Mouse (Mus musculus) forebrain, embryonic 13.5 days (tissue): ENCODE measurements around the gene Frmd5. TPM values are rescaled to one million over a fixed set of nuclear protein-coding genes. Genes with fewer than 3 reads are reported as not detected.
"Not testable (repeated sequence)": the region's sequence is repeated elsewhere in the genome, so short reads cannot be mapped to it uniquely, and the experiment has no call there.

Experiments
- ATAC-seq: fragments of 200-750 bp; cut with Nextera tagmentation; 2 replicates; pipeline ENCODE4 v1.8.0; 2017
- H3K27ac ChIP-seq: fragments of 300-500 bp; sonication (generic); 2 replicates; pipeline ENCODE4 v1.5.1; 2015; ENCODE audit warnings: inconsistent platforms, mild to moderate bottlenecking, moderate library complexity
- H3K27me3 ChIP-seq: fragments of 300-500 bp; sonication (generic); 2 replicates; pipeline ENCODE4 v1.6.1; 2015; ENCODE audit warnings: mild to moderate bottlenecking, inconsistent platforms
- H3K36me3 ChIP-seq: fragments of 300-500 bp; sonication (generic); 2 replicates; pipeline ENCODE4 v1.6.1; 2015; ENCODE audit warnings: mild to moderate bottlenecking, inconsistent platforms; ENCODE audit not compliant: poor library complexity, severe bottlenecking
- H3K4me1 ChIP-seq: fragments of 300-500 bp; sonication (generic); 2 replicates; pipeline ENCODE4 v1.6.1; 2015; ENCODE audit warnings: inconsistent platforms
- H3K4me2 ChIP-seq: fragments of 300-500 bp; sonication (generic); 2 replicates; pipeline ENCODE4 v1.6.1; 2015; ENCODE audit warnings: inconsistent platforms, mild to moderate bottlenecking, moderate library complexity
- H3K4me3 ChIP-seq: fragments of 300-500 bp; sonication (generic); 2 replicates; pipeline ENCODE4 v1.5.1; 2015; ENCODE audit warnings: mild to moderate bottlenecking, inconsistent platforms
- H3K9ac ChIP-seq: fragments of 300-500 bp; sonication (generic); 2 replicates; pipeline ENCODE4 v1.6.1; 2015; ENCODE audit warnings: mild to moderate bottlenecking, inconsistent platforms
- H3K9me3 ChIP-seq: fragments of 300-500 bp; sonication (generic); replicated peaks from 2 replicates; pipeline ENCODE4 v1.6.1; 2016; ENCODE audit warnings: inconsistent platforms
- WGBS: fragments of 180-500 bp; shearing (Covaris S2); methylation state at CpG from one replicate; pipeline ENCODE4 v1.1.7; 2015; 5-methylcytosine and 5-hydroxymethylcytosine counted together
- polyA plus RNA-seq: library from polyadenylated mRNA; unstranded; fragments of >200 nt; fragmentation: Nextera tagmentation; extraction: Ambion mirVana; gene quantifications from 2 replicates; pipeline ENCODE4 v1.2.1, GENCODE M21; 2015

Gene Frmd5
- polyA plus RNA-seq = 28.3 and 29.6 TPM in 2 replicates

GRCm38 (mm10) chr2:121806959-121807653 lies at the start of gene Frmd5:
TSS of gene Frmd5 (minus strand) at chr2:121807087.
- H3K4me3 ChIP-seq = peak within 1 kb of the TSS; percentile 84
- under 1% methylated on average over 33 of the region's 35 CpGs for WGBS
- peak within 1 kb of the TSS; percentile 95 for H3K9ac ChIP-seq
- H3K4me2 ChIP-seq = peak within 1 kb of the TSS; percentile 77
- H3K36me3 ChIP-seq = no peaks in the 10 kb centered on the region
- H3K27ac ChIP-seq = peak within 1 kb of the TSS; percentile 96
- H3K4me1 ChIP-seq = peaks cover 22% of the 10 kb centered on the region
- no peaks in the 10 kb centered on the region for H3K27me3 ChIP-seq
- H3K9me3 ChIP-seq = no peaks in the 10 kb centered on the region
- peak; percentile 98 for ATAC-seq

DNA sequence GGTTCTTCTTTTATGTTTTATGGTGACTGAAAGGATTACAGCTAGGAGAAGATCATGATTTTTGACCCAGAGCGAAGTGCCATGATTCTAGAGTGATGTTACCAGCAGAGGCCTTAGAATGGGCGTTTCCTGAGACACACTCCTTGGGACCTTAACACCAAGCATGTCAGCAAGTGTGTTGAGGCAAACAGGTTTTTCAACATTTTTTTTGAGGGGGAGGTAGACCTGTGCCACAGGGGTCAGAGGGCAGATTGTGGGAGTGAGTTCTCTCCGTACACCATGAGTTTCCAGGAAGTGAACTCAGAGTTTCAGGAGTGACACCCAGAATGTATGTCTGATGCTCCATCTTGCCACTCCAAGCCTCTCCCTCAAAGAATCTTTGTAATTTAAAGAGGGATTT lies 47.1 kb upstream of the Frmd5 start:
- H3K4me3 ChIP-seq = no peak overlapping the region
- no peak for ATAC-seq

DNA sequence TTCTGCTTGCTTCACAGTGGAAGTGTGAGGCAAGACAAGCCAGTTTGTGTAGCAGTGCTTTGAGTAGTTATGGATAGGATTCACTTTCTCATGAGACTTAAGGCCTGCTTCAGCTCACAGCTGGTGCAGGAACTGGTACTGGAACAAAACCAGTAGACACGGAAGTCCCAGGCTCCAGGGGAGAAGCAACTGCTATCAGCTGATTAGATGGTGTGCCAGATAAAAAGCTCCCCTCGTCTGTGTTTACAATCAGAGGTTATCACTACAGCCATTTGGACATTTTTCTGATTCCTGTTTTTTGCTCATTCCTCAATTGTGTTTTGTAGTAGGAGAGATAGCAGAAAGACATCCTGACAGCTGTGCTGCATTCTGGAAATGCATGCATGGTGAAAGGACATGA lies 45.2 kb upstream of the Frmd5 start:
- WGBS = 85% methylated on average over 2 of the region's 2 CpGs

More for the DNA sequence above, 47.1 kb upstream of the Frmd5 start:
- Histone ChIP-seq H3K27ac (no peak overlapping the region), H3K36me3 (no peaks in the 10 kb centered on the region), H3K9ac (no peak overlapping the region), H3K4me1 (peaks cover 2% of the 10 kb centered on the region), H3K27me3 (no peaks in the 10 kb centered on the region), H3K9me3 (no peaks in the 10 kb centered on the region), H3K4me2 (no peak overlapping the region)
- WGBS = 88% methylated on average over 3 of the region's 3 CpGs

GRCm38 (mm10) chr2:121846050-121846449 lies 39.2 kb upstream of the Frmd5 start:
- Histone ChIP-seq H3K27ac (no peak overlapping the region), H3K9me3 (no peaks in the 10 kb centered on the region), H3K36me3 (no peaks in the 10 kb centered on the region), H3K4me1 (no peaks in the 10 kb centered on the region), H3K9ac (no peak overlapping the region), H3K4me3 (no peak overlapping the region), H3K27me3 (no peaks in the 10 kb centered on the region), H3K4me2 (no peak overlapping the region)
- no peak for ATAC-seq
- WGBS = 72% methylated on average over 8 of the region's 8 CpGs

More for the DNA sequence above, 45.2 kb upstream of the Frmd5 start:
- no peaks in the 10 kb centered on the region for H3K27me3 ChIP-seq
- no peak overlapping the region for H3K4me3 ChIP-seq
- no peak overlapping the region for H3K4me2 ChIP-seq
- no peak overlapping the region for H3K27ac ChIP-seq
- H3K9me3 ChIP-seq = no peaks in the 10 kb centered on the region
- no peak overlapping the region for H3K9ac ChIP-seq
- ATAC-seq = no peak
- no peaks in the 10 kb centered on the region for H3K4me1 ChIP-seq
- no peaks in the 10 kb centered on the region for H3K36me3 ChIP-seq

- Histone ChIP-seq H3K4me2 (no peak overlapping the region), H3K9ac (no peak overlapping the region), H3K27ac (no peak overlapping the region), H3K9me3 (no peaks in the 10 kb centered on the region), H3K4me3 (no peak overlapping the region), H3K4me1 (no peaks in the 10 kb centered on the region), H3K36me3 (no peaks in the 10 kb centered on the region), H3K27me3 (no peaks in the 10 kb centered on the region)
- WGBS = 81% methylated on average over 3 of the region's 3 CpGs
- ATAC-seq = no peak
Measured at GRCm38 (mm10) chr2:121842249-121842648, 35.4 kb upstream of the Frmd5 start.

DNA sequence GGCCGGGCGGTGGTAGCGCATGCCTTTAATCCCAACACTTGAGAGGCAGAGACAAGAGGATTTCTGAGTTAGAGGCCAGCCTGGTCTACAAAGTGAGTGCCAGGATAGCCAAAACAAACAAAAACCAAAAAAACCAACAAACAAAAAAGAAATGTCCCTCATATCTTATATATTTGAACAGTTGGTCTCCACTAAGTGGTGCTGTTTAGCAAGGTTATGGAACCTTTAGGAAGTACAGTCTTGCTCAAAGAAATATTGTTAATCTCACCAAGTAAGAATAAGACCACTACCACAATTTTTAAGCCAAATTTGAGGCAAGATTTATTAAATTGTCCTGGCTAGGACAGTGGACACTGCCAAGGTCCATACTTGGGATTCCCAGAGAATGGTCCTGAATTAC lies 34.6 kb upstream of the Frmd5 start:
- ATAC-seq = no peak

GRCm38 (mm10) chr2:121834926-121835325 lies 28.0 kb upstream of the Frmd5 start:
- no peak overlapping the region for H3K4me3 ChIP-seq
- no peak overlapping the region for H3K27ac ChIP-seq
- H3K36me3 ChIP-seq = no peaks in the 10 kb centered on the region
- H3K4me1 ChIP-seq = no peaks in the 10 kb centered on the region
- WGBS = 36% methylated on average over 3 of the region's 3 CpGs
- H3K9ac ChIP-seq = no peak overlapping the region
- ATAC-seq = no peak
- H3K4me2 ChIP-seq = no peak overlapping the region
- no peaks in the 10 kb centered on the region for H3K27me3 ChIP-seq
- no peaks in the 10 kb centered on the region for H3K9me3 ChIP-seq

More for the DNA sequence above, 34.6 kb upstream of the Frmd5 start:
- H3K27me3 ChIP-seq = no peaks in the 10 kb centered on the region
- H3K27ac ChIP-seq = no peak overlapping the region
- no peak overlapping the region for H3K4me3 ChIP-seq
- H3K9me3 ChIP-seq = no peaks in the 10 kb centered on the region
- 100% methylated on average over 3 of the region's 3 CpGs for WGBS
- no peak overlapping the region for H3K4me2 ChIP-seq
- no peaks in the 10 kb centered on the region for H3K4me1 ChIP-seq
- H3K9ac ChIP-seq = no peak overlapping the region
- H3K36me3 ChIP-seq = no peaks in the 10 kb centered on the region

DNA sequence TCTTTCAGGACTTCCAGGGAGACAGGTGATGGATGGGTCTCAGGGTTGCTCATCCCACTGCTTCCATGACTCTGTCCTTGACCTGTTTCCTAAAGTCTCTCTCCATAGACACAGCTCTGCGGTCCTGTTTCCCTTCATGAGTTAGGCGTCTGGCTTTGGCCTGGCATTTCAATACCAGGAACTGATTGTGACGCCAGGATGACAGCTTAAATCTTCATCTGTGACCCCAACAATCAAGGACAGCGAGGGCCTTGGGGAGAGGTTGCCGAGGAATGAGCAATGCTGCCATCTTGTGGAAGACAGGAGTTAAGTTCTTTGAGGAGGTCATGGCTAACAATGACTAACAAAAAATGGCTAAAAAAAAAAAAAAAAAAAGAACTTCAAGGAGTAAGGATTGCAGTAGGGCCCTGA lies 25.6 kb upstream of the Frmd5 start:
- H3K4me3 ChIP-seq = no peak overlapping the region
- H3K27ac ChIP-seq = no peak overlapping the region
- ATAC-seq = peak; percentile 67
- H3K9ac ChIP-seq = 0 out of 2 replicates have a peak overlapping the region, but pooled peaks have one; percentile 16
- H3K4me2 ChIP-seq = no peak overlapping the region
- no peaks in the 10 kb centered on the region for H3K36me3 ChIP-seq
- WGBS = 10% methylated on average over 5 of the region's 5 CpGs
- no peaks in the 10 kb centered on the region for H3K27me3 ChIP-seq
- no peaks in the 10 kb centered on the region for H3K9me3 ChIP-seq
- no peaks in the 10 kb centered on the region for H3K4me1 ChIP-seq

GRCm38 (mm10) chr2:121828411-121828810 lies 21.5 kb upstream of the Frmd5 start:
- 86% methylated on average over 3 of the region's 3 CpGs for WGBS
- H3K9ac ChIP-seq = no peak overlapping the region
- ATAC-seq = no peak
- no peaks in the 10 kb centered on the region for H3K36me3 ChIP-seq
- no peaks in the 10 kb centered on the region for H3K9me3 ChIP-seq
- H3K4me3 ChIP-seq = no peak overlapping the region
- H3K27me3 ChIP-seq = no peaks in the 10 kb centered on the region
- H3K4me1 ChIP-seq = peaks cover 3% of the 10 kb centered on the region; the same call in 1 of the 2 replicates
- H3K27ac ChIP-seq = no peak overlapping the region
- no peak overlapping the region for H3K4me2 ChIP-seq

GRCm38 (mm10) chr2:121826189-121826588 lies 19.3 kb upstream of the Frmd5 start:
- H3K27me3 ChIP-seq = no peaks in the 10 kb centered on the region
- H3K36me3 ChIP-seq = no peaks in the 10 kb centered on the region
- WGBS = 48% methylated on average over 2 of the region's 2 CpGs
- 0 out of 2 replicates have a peak, but pooled peaks have one; percentile 21 for ATAC-seq
- no peak overlapping the region for H3K4me3 ChIP-seq
- H3K9ac ChIP-seq = no peak overlapping the region
- no peaks in the 10 kb centered on the region for H3K9me3 ChIP-seq
- no peak overlapping the region for H3K4me2 ChIP-seq
- H3K27ac ChIP-seq = no peak overlapping the region
- peaks cover 3% of the 10 kb centered on the region; the same call in 1 of the 2 replicates for H3K4me1 ChIP-seq

DNA sequence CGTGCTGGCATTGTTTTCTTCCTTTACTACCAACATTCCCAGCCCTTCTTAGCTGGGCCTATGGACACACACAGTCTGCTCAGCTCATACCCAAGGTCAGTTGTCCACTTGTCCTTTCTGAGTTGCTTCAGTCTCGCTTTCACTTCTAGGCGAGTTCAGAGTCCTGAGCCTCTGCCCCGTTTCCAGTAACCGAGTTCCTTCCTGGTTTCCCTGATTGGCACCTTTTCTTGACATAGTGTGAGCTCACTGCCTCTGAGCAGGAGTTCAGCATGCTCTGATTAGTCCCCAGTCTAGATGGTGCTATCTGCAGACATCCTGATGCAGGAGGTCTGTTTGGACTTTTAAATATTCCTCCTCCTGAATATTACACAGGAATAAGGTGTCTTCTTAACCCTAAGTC lies 17.8 kb upstream of the Frmd5 start:
- 72% methylated on average over 5 of the region's 5 CpGs for WGBS
- Histone ChIP-seq H3K4me2 (no peak overlapping the region), H3K27me3 (no peaks in the 10 kb centered on the region), H3K9me3 (no peaks in the 10 kb centered on the region), H3K9ac (no peak overlapping the region), H3K27ac (no peak overlapping the region), H3K4me3 (no peak overlapping the region), H3K4me1 (peaks cover 3% of the 10 kb centered on the region; the same call in 1 of the 2 replicates), H3K36me3 (no peaks in the 10 kb centered on the region)
- ATAC-seq = no peak

DNA sequence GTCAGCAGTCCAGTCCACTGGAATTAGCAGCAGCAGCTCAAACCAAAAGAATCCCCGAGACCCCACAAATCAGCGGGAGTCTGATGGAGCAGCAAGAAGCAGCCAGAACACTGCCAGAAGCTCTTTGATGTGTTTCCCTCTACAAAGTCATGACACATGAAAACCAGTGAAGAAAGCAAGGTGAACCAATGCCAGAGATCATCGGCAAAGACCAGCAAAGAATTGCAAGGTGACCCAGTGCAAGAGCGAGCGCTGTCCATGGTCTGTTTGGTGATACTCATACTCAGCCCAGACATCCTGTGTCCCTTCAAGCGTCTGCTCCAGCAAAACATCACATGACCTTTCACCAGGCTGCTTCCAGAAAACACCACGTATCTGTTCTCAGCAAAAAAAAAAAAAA lies 14.9 kb upstream of the Frmd5 start:
- 88% methylated on average over 7 of the region's 7 CpGs for WGBS

DNA sequence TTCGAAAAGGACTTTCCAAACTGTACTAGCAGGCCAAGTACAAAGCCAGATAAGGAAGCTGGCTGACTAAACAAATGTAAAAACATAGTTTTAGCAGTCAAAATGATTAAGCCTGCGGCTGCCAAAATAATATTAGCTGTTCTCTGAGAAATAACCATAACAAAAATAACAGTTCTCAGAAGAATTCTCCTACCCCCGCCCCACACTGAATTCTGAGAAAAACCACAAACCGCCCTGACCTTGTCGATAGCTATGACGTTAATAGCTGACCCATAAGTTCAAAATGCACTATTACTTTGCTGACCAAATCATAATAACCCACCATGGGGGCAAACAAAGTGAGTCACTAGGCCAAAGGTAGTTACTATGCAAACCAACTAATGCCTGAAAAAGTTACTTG lies 4.0 kb upstream of the Frmd5 start:
- not testable (repeated sequence) for H3K9me3 ChIP-seq, H3K36me3 ChIP-seq, H3K27me3 ChIP-seq, ATAC-seq, H3K9ac ChIP-seq, H3K4me2 ChIP-seq, H3K4me1 ChIP-seq, H3K4me3 ChIP-seq, H3K27ac ChIP-seq
- 90% methylated on average over 6 of the region's 6 CpGs for WGBS

More for the DNA sequence above, 14.9 kb upstream of the Frmd5 start:
- ATAC-seq = no peak
- Histone ChIP-seq H3K4me3 (no peak overlapping the region), H3K4me2 (no peak overlapping the region), H3K27ac (no peak overlapping the region), H3K9me3 (no peaks in the 10 kb centered on the region), H3K4me1 (peaks cover 3% of the 10 kb centered on the region; the same call in 1 of the 2 replicates), H3K9ac (no peak overlapping the region), H3K27me3 (no peaks in the 10 kb centered on the region), H3K36me3 (no peaks in the 10 kb centered on the region)
